Mouse (Mus musculus) embryonic facial prominence, embryonic 11.5 days (tissue): ENCODE measurements around the gene Prmt7. TPM values are rescaled to one million over a fixed set of nuclear protein-coding genes. Genes with fewer than 3 reads are reported as not detected.

ENCODE experiments used
- ATAC-seq: fragments of 200-750 bp; cut with Nextera tagmentation; replicated peaks from 2 replicates; pipeline ENCODE4 v1.8.0; 2017; ENCODE audit warnings: low read depth; ENCODE audit not compliant: insufficient number of reproducible peaks, low FRiP score, low TSS enrichment
- DNase-seq: peaks from one replicate; pipeline ENCODE4 v3.0.0-alpha.2; 2015; ENCODE audit warnings: low spot score
- H3K27ac ChIP-seq: fragments of 300-500 bp; sonication (generic); replicated peaks from 2 replicates; pipeline ENCODE4 v1.5.1; 2014; ENCODE audit warnings: mild to moderate bottlenecking, low read depth, low read length, control low read depth
- H3K27me3 ChIP-seq: fragments of 300-500 bp; sonication (generic); 2 replicates; pipeline ENCODE4 v1.6.1; 2014; ENCODE audit warnings: mild to moderate bottlenecking, low read length, moderate library complexity, mixed read lengths; ENCODE audit not compliant: control insufficient read depth, insufficient read depth
- H3K36me3 ChIP-seq: fragments of 300-500 bp; sonication (generic); replicated peaks from 2 replicates; pipeline ENCODE4 v1.6.1; 2014; ENCODE audit warnings: low read depth, mild to moderate bottlenecking, low read length, moderate library complexity, mixed read lengths; ENCODE audit not compliant: control insufficient read depth, insufficient read depth
- H3K4me1 ChIP-seq: fragments of 300-500 bp; sonication (generic); 2 replicates; pipeline ENCODE4 v1.6.1; 2014; ENCODE audit warnings: low read length, mixed read lengths; ENCODE audit not compliant: control insufficient read depth, insufficient read depth
- H3K4me2 ChIP-seq: fragments of 300-500 bp; sonication (generic); 2 replicates; pipeline ENCODE4 v1.6.1; 2014; ENCODE audit warnings: low read depth, mild to moderate bottlenecking, control low read depth, low read length, moderate library complexity
- H3K4me3 ChIP-seq: fragments of 300-500 bp; sonication (generic); 2 replicates; pipeline ENCODE4 v1.5.1; 2014; ENCODE audit warnings: low read depth, low read length, control low read depth
- H3K9ac ChIP-seq: fragments of 300-500 bp; sonication (generic); replicated peaks from 2 replicates; pipeline ENCODE4 v1.6.1; 2014; ENCODE audit warnings: mild to moderate bottlenecking, control low read depth, low read length
- H3K9me3 ChIP-seq: fragments of 300-500 bp; sonication (generic); replicated peaks from 2 replicates; pipeline ENCODE4 v1.6.1; 2016; ENCODE audit warnings: mild to moderate bottlenecking, low read length, inconsistent platforms, mixed read lengths; ENCODE audit not compliant: control insufficient read depth
- WGBS: fragments of 180-500 bp; shearing (Covaris S2); extraction: QIAGEN DNeasy Blood & Tissue Kit; methylation state at CpG from one replicate; pipeline ENCODE4 v1.1.7; 2014; 5-methylcytosine and 5-hydroxymethylcytosine counted together
- polyA plus RNA-seq: library from polyadenylated mRNA; unstranded; fragments of >200 nt; fragmentation: Nextera tagmentation; extraction: Ambion mirVana; gene quantifications from 2 replicates; pipeline ENCODE4 v1.2.1, GENCODE M21; 2014

Prmt7 gene
- polyA plus RNA-seq, 1 experiment from 2014 or later, result 62.7 TPM

DNA sequence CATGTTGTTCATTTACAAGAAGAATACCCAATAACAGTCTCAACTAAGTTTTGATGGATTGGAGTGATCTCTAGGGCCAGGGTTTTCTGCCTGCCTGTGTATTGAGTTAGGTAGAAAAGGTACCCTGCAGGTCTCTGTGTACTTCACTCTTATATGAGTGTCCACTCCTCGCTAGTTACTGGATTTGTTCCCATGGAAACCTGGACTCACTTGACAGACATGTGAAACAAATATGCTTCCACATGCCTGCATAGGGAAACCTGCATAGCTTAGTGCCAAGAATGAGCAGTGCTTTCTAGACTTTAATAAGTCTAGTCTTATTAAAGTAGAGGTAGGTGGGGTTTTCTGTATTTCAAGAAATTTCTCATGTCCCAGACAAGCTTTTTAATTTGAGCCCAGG, 33.8 kb upstream of the Prmt7 start:
- H3K36me3 ChIP-seq, result no peaks in the 10 kb centered on the region
- 39% methylated on average over 1 of the region's 1 CpGs for WGBS

GRCm38 (mm10) chr8:106177594-106177993, 33.1 kb upstream of the Prmt7 start:
- ATAC-seq (no peak), DNase-seq (no peak)
- Histone ChIP-seq H3K27ac (no peak overlapping the region), H3K4me1 (no peaks in the 10 kb centered on the region), H3K4me2 (no peak overlapping the region), H3K9ac (no peak overlapping the region), H3K9me3 (no peaks in the 10 kb centered on the region), H3K27me3 (no peaks in the 10 kb centered on the region), H3K36me3 (no peaks in the 10 kb centered on the region), H3K4me3 (no peak overlapping the region)
- 72% methylated on average over 1 of the region's 1 CpGs for WGBS

More for the DNA sequence above, 33.8 kb upstream of the Prmt7 start:
- Histone ChIP-seq H3K4me2 (no peak overlapping the region), H3K27ac (no peak overlapping the region), H3K9ac (no peak overlapping the region), H3K27me3 (no peaks in the 10 kb centered on the region), H3K4me3 (no peak overlapping the region), H3K9me3 (no peaks in the 10 kb centered on the region), H3K4me1 (no peaks in the 10 kb centered on the region)
- ATAC-seq (no peak), DNase-seq (peak; percentile 46)

DNA sequence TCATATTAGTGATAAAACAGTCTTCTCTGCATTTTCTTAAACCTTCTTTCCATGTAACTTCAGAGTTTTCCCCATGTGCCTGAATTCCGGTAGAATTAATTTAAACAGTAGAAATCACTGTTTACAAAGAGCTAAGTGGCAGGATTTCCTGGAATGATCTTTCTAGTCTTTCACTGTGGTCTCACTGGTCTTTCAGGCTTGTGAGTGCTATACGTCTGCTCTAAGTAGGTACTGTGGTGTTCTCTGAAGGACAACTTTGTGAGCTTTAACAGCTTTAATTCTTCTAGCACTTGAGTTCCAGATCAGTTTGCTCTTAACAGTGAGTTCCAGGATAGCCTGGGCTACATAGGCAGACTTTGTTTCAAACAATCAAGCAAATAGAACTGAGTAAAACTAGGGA, 32.3 kb upstream of the Prmt7 start:
- Histone ChIP-seq H3K4me3 (no peak overlapping the region), H3K4me2 (no peak overlapping the region), H3K9me3 (no peaks in the 10 kb centered on the region), H3K4me1 (no peaks in the 10 kb centered on the region), H3K27me3 (no peaks in the 10 kb centered on the region), H3K27ac (no peak overlapping the region), H3K9ac (no peak overlapping the region), H3K36me3 (no peaks in the 10 kb centered on the region)
- DNase-seq (no peak), ATAC-seq (no peak)
- 64% methylated on average over 2 of the region's 2 CpGs for WGBS

- ATAC-seq (no peak), DNase-seq (no peak)
- no peak overlapping the region for H3K4me3 ChIP-seq
- H3K4me2 ChIP-seq, result no peak overlapping the region
- H3K9ac ChIP-seq, result no peak overlapping the region
- H3K9me3 ChIP-seq, result no peaks in the 10 kb centered on the region
- H3K27me3 ChIP-seq, result no peaks in the 10 kb centered on the region
- 82% methylated on average over 8 of the region's 8 CpGs for WGBS
- no peaks in the 10 kb centered on the region for H3K4me1 ChIP-seq
- peaks cover 8% of the 10 kb centered on the region for H3K36me3 ChIP-seq
- H3K27ac ChIP-seq, result no peak overlapping the region
Measured at GRCm38 (mm10) chr8:106185628-106186270, 25.0 kb upstream of the Prmt7 start.

DNA sequence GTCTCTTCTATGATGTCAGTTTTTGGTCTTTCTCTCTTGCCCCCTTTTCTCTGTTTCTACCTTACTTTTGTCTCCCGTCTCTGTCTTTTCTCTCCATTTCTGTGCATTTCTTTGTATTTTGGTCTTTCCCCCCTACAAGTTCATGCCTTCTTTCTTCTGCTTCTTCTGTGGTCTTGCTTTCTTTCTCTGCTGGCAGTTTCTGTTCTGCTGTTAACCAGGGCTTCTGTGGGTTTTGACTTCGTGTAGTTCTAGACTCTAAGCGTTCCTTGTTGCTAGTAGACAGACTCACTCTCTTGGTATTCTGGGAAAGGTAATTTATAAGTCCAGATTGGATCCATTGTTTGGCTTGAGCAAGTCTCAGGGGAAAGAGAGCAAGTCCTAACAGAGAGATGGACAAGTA, 24.3 kb upstream of the Prmt7 start:
- ATAC-seq (no peak), DNase-seq (no peak)
- H3K9me3 ChIP-seq, result no peaks in the 10 kb centered on the region
- 95% methylated on average over 3 of the region's 3 CpGs for WGBS
- peaks cover 8% of the 10 kb centered on the region for H3K36me3 ChIP-seq
- no peak overlapping the region for H3K27ac ChIP-seq
- no peak overlapping the region for H3K4me2 ChIP-seq
- H3K27me3 ChIP-seq, result no peaks in the 10 kb centered on the region
- no peak overlapping the region for H3K9ac ChIP-seq
- no peaks in the 10 kb centered on the region for H3K4me1 ChIP-seq
- H3K4me3 ChIP-seq, result no peak overlapping the region

DNA sequence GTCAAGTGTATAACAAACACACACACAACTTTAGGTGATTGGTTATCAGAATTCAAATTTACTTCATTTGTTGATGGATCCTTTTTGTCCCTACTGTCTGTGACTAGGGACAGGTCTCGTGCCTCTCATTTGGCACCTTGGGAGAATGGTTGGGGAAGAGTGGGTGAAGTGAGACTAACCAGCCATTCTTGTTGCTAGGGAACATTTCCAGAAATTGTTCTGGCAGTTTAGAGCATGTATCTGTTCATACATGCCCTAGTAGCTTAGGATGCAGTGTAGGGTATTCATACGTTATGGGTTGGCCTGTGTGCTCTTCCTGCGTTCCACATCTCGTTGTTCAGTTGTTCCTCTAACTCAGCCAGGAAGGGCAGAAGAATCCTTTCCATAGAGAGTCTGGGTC, 21.6 kb upstream of the Prmt7 start:
- ATAC-seq (no peak), DNase-seq (no peak)
- H3K4me2 ChIP-seq, result no peak overlapping the region
- H3K9ac ChIP-seq, result no peak overlapping the region
- WGBS, result 98% methylated on average over 4 of the region's 4 CpGs
- no peak overlapping the region for H3K4me3 ChIP-seq
- no peaks in the 10 kb centered on the region for H3K4me1 ChIP-seq
- H3K27me3 ChIP-seq, result no peaks in the 10 kb centered on the region
- H3K9me3 ChIP-seq, result no peaks in the 10 kb centered on the region
- H3K36me3 ChIP-seq, result peaks cover 8% of the 10 kb centered on the region
- H3K27ac ChIP-seq, result no peak overlapping the region

- WGBS, result 81% methylated on average over 5 of the region's 5 CpGs
- ATAC-seq (no peak), DNase-seq (no peak)
- H3K9ac ChIP-seq, result no peak overlapping the region
- H3K4me1 ChIP-seq, result no peaks in the 10 kb centered on the region
- H3K36me3 ChIP-seq, result peaks cover 6% of the 10 kb centered on the region; the same call in 1 of the 2 replicates
- H3K27me3 ChIP-seq, result no peaks in the 10 kb centered on the region
- H3K4me3 ChIP-seq, result no peak overlapping the region
- H3K4me2 ChIP-seq, result no peak overlapping the region
- H3K27ac ChIP-seq, result no peak overlapping the region
- no peaks in the 10 kb centered on the region for H3K9me3 ChIP-seq
Measured at GRCm38 (mm10) chr8:106191639-106192038, 19.1 kb upstream of the Prmt7 start.

GRCm38 (mm10) chr8:106193162-106193561, 17.6 kb upstream of the Prmt7 start:
- H3K36me3 ChIP-seq, result 0 out of 2 replicates have a peak, but pooled peaks cover 2% of the 10 kb centered on the region
- H3K27me3 ChIP-seq, result no peaks in the 10 kb centered on the region
- WGBS, result 89% methylated on average over 6 of the region's 6 CpGs

More at GRCm38 (mm10) chr8:106193162-106193561, 17.6 kb upstream of the Prmt7 start:
- ATAC-seq, result no peak
- Histone ChIP-seq H3K27ac (no peak overlapping the region), H3K4me2 (no peak overlapping the region), H3K4me1 (no peaks in the 10 kb centered on the region), H3K9ac (no peak overlapping the region), H3K9me3 (no peaks in the 10 kb centered on the region), H3K4me3 (no peak overlapping the region)
- DNase-seq, result no peak
